Mouse (Mus musculus): ENCODE measurements around the gene Fbxo27. TPM values are rescaled to one million over a fixed set of nuclear protein-coding genes. Genes with fewer than 3 reads are reported as not detected.
A peak's percentile ranks its signal among the peaks of the same experiment; 100 is the strongest.
"Not testable (repeated sequence)": the region's sequence is repeated elsewhere in the genome, so short reads cannot be mapped to it uniquely, and the experiment has no call there.

The Fbxo27 gene
- total and polyA plus RNA-seq, 2 experiments from 2014 or later = 6.1 to 10.2 TPM

DNA sequence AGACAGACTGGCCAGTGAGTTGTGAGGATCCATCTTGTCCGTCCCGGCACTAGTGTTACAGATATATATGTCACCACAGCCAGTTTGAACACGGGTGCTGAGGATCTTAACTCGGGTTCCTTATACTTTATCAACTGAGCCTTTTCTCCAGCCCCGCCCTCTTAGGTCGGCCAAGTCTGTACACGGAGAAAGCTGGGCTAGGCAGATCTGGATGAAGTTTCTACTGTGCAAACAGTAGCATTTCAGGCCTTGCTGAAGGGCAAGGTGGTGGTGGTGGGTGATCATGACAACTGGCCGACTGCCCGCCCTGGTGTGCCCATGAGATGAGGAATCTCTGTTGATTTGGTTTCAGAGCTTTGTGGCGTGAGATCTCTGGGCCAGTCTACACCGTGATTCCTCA is 4.6 kb downstream of the Fbxo27 start:
- 95% methylated on average over 11 of the region's 11 CpGs for WGBS
- Histone ChIP-seq H3K27me3 (ENCODE audit: insufficient read depth, low read length) (no peaks in the 10 kb centered on the region), H3K36me3 (ENCODE audit: insufficient read depth, low read length) (no peaks in the 10 kb centered on the region), H3K27ac (no peak overlapping the region), H3K9me3 (ENCODE audit: low read length) (no peaks in the 10 kb centered on the region), H3K4me3 (ENCODE audit: low read length) (no peak overlapping the region), H3K9ac (replicated peaks; ENCODE audit: low read length) (no peak overlapping the region), H3K4me1 (ENCODE audit: insufficient read depth, low read length) (0 out of 2 replicates have a peak, but pooled peaks cover 5% of the 10 kb centered on the region), H3K4me2 (ENCODE audit: low read depth, low read length) (no peak overlapping the region)
- DNase-seq (ENCODE audit: low spot score) (no peak), ATAC-seq (no peak)
- TF ChIP-seq CTCF (IDR thresholded peaks at IDR 0.05; ENCODE audit: low read depth) = no peak

DNA sequence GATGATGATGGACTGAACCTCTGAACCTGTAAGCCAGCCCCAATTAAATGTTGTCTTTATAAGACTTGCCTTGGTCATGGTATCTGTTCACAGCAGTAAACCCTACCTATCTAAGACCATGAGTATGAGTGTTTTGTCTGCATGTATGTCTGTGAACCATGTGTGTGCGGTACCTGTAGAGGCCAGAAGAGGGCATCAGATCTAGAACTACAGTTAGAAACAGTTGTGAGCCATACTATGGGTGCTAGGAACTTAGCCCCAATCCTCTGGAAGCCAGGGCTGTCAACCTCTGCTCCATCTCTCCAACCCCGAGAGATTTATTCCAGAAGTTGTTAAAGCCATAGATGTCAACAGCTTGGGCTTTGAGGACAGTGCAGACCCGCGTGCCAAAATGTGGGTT is 7.6 kb downstream of the Fbxo27 start:
- over 99% methylated on average over 4 of the region's 4 CpGs for WGBS
- DNase-seq (ENCODE audit: low spot score) (no peak), ATAC-seq (no peak)
- H3K9me3 ChIP-seq (ENCODE audit: low read length) = no peaks in the 10 kb centered on the region
- H3K4me3 ChIP-seq (ENCODE audit: low read length) = no peak overlapping the region
- no peaks in the 10 kb centered on the region for H3K4me1 ChIP-seq (ENCODE audit: insufficient read depth, low read length)
- no peaks in the 10 kb centered on the region for H3K27me3 ChIP-seq (ENCODE audit: insufficient read depth, low read length)
- no peak overlapping the region for H3K4me2 ChIP-seq (ENCODE audit: low read depth, low read length)
- TF ChIP-seq CTCF (IDR thresholded peaks at IDR 0.05; ENCODE audit: low read depth) = no peak
- H3K9ac ChIP-seq (replicated peaks; ENCODE audit: low read length) = no peak overlapping the region
- no peaks in the 10 kb centered on the region for H3K36me3 ChIP-seq (ENCODE audit: insufficient read depth, low read length)
- H3K27ac ChIP-seq = no peak overlapping the region

DNA sequence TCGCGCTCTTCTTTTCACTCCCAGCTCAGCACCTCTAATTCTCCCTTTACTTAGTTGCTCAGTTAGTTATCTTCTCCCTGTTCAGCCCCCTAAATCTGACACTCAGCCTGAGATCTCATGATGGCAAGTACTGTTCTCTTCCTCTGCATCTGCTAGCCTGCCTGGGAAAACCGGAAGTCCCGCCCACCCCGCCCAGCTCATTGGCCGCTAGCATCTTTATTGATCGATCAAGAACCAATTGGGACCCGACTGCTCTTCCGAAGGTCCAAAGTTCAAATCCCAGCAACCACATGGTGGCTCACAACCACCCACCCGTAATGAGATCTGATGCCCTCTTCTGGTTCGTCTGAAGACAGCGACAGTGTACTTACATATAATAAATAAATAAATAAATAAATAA is 8.7 kb downstream of the Fbxo27 start:
- not testable (repeated sequence) for H3K27ac ChIP-seq; DNase-seq (ENCODE audit: low spot score); H3K4me1 ChIP-seq (ENCODE audit: insufficient read depth, low read length); H3K9me3 ChIP-seq (ENCODE audit: low read length); H3K4me2 ChIP-seq (ENCODE audit: low read depth, low read length); H3K4me3 ChIP-seq (ENCODE audit: low read length); H3K9ac ChIP-seq (replicated peaks; ENCODE audit: low read length); H3K36me3 ChIP-seq (ENCODE audit: insufficient read depth, low read length); H3K27me3 ChIP-seq (ENCODE audit: insufficient read depth, low read length); ATAC-seq
- WGBS = 94% methylated on average over 12 of the region's 12 CpGs

DNA sequence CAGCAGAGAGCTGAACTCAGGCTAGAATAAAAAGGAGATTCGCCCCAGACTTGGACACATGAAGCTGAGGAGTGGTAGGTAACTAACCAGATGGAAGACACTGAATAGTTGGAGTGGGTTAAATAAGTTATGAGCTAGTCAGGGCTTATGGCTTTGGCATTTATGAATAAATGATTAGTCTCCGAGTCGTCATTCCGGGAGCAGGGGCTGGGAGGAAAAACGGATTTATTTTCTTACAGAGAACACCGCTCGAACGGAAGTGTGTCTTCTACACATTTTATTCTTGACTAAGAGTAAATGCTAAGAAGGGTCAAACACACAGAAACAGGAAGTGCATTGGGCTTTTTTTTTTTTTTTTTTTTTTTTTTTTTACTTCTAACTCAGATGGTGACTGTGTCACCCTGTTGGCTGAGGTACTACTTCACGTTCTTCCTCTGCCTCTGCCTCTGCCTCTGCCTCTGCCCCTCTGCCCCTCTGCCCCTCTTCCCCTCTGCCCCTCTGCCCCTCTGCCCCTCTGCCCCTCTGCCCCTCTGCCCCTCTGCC is 10.0 kb downstream of the Fbxo27 start:
- ATAC-seq = no peak
- Histone ChIP-seq H3K36me3 (ENCODE audit: insufficient read depth, low read length) (no peaks in the 10 kb centered on the region), H3K27ac (no peak overlapping the region), H3K4me1 (ENCODE audit: insufficient read depth, low read length) (no peaks in the 10 kb centered on the region), H3K4me2 (ENCODE audit: low read depth, low read length) (no peak overlapping the region), H3K4me3 (ENCODE audit: low read length) (no peak overlapping the region), H3K9ac (replicated peaks; ENCODE audit: low read length) (no peak overlapping the region), H3K27me3 (ENCODE audit: insufficient read depth, low read length) (no peaks in the 10 kb centered on the region), H3K9me3 (ENCODE audit: low read length) (no peaks in the 10 kb centered on the region)
- no peak for TF ChIP-seq CTCF (IDR thresholded peaks at IDR 0.05; ENCODE audit: low read depth)
- 71% methylated on average over 9 of the region's 9 CpGs for WGBS
- DNase-seq (ENCODE audit: low spot score) = no peak

DNA sequence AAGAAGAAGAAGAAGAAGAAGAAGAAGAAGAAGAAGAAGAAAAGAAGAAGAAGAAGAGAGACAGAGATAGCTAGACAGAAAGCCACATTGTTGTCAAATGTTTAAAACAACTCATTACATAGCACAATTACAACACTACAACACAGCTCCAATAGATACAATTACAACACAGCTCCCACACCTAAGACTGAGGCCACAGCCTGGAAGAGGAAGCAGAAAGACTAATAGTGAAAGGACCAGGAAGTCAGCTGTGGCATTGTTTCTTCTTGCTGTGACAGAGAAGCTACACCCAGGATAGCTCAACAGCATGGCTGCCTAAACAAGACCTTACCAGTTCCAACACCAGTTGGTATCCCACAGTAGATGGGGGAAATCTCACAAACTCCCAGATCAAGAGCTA is 16.8 kb downstream of the Fbxo27 start:
- no peak for TF ChIP-seq CTCF (IDR thresholded peaks at IDR 0.05; ENCODE audit: low read depth)
- no peak overlapping the region for H3K9ac ChIP-seq (replicated peaks; ENCODE audit: low read length)
- no peak overlapping the region for H3K27ac ChIP-seq
- H3K4me1 ChIP-seq (ENCODE audit: insufficient read depth, low read length) = no peaks in the 10 kb centered on the region
- no peaks in the 10 kb centered on the region for H3K36me3 ChIP-seq (ENCODE audit: insufficient read depth, low read length)
- ATAC-seq (no peak), DNase-seq (ENCODE audit: low spot score) (no peak)
- H3K4me2 ChIP-seq (ENCODE audit: low read depth, low read length) = no peak overlapping the region
- H3K9me3 ChIP-seq (ENCODE audit: low read length) = no peaks in the 10 kb centered on the region
- H3K4me3 ChIP-seq (ENCODE audit: low read length) = no peak overlapping the region
- no peaks in the 10 kb centered on the region for H3K27me3 ChIP-seq (ENCODE audit: insufficient read depth, low read length)

DNA sequence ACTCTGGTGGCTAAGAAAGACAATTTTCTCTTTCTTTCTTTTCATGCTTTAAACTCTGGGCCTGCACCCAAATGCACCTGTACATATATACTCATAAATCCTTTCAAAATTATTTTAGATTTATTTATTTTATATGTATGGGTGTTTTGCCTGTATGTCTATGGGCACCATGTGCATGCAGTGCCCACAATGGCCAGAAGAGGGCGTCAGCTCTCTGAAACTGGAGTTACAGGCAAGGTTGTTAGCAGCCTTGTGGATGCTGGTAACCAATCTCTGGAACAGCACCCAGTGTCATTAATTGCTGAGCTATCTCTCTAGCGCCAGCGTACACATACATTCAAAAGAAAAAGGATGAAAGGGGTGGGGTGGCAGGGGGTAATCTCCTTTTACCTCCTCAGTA is 18.3 kb downstream of the Fbxo27 start:
- no peak overlapping the region for H3K27ac ChIP-seq
- H3K9me3 ChIP-seq (ENCODE audit: low read length) = no peaks in the 10 kb centered on the region
- no peak overlapping the region for H3K9ac ChIP-seq (replicated peaks; ENCODE audit: low read length)
- no peaks in the 10 kb centered on the region for H3K4me1 ChIP-seq (ENCODE audit: insufficient read depth, low read length)
- no peak overlapping the region for H3K4me2 ChIP-seq (ENCODE audit: low read depth, low read length)
- no peaks in the 10 kb centered on the region for H3K27me3 ChIP-seq (ENCODE audit: insufficient read depth, low read length)
- WGBS = 67% methylated on average over 3 of the region's 3 CpGs
- H3K4me3 ChIP-seq (ENCODE audit: low read length) = no peak overlapping the region
- TF ChIP-seq CTCF (IDR thresholded peaks at IDR 0.05; ENCODE audit: low read depth) = peak; percentile 44
- ATAC-seq (no peak), DNase-seq (ENCODE audit: low spot score) (no peak)
- H3K36me3 ChIP-seq (ENCODE audit: insufficient read depth, low read length) = no peaks in the 10 kb centered on the region

DNA sequence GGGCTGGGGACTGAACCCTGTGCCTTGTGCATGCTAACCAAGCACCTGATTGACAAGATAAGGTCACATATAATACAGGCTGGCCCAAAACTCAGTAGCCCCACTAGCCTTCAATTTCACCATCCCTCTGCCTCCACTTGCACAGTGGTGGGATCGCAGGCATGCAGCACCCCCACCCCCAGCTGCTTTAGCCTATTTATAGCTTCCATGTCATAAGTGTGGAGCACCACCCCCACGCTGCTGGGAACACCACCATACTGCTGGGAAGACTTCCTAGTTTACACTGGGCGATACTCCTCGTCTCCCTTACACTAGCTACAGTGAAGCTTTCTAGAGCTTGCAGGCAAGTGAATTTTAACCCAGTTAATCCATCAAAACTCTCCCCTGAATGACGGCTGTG is 22.0 kb downstream of the Fbxo27 start:
- no peaks in the 10 kb centered on the region for H3K9me3 ChIP-seq (ENCODE audit: low read length)
- no peak overlapping the region for H3K4me3 ChIP-seq (ENCODE audit: low read length)
- no peaks in the 10 kb centered on the region for H3K36me3 ChIP-seq (ENCODE audit: insufficient read depth, low read length)
- H3K27ac ChIP-seq = no peak overlapping the region
- 83% methylated on average over 5 of the region's 5 CpGs for WGBS
- H3K4me1 ChIP-seq (ENCODE audit: insufficient read depth, low read length) = peaks cover 5% of the 10 kb centered on the region; the same call in 1 of the 2 replicates
- DNase-seq (ENCODE audit: low spot score) (no peak), ATAC-seq (no peak)
- no peak overlapping the region for H3K4me2 ChIP-seq (ENCODE audit: low read depth, low read length)
- no peak for TF ChIP-seq CTCF (IDR thresholded peaks at IDR 0.05; ENCODE audit: low read depth)
- H3K9ac ChIP-seq (replicated peaks; ENCODE audit: low read length) = no peak overlapping the region
- no peaks in the 10 kb centered on the region for H3K27me3 ChIP-seq (ENCODE audit: insufficient read depth, low read length)
